Mouse (Mus musculus) liver (tissue): ENCODE data around the gene Cbln4.

ENCODE experiments used
- DNase-seq: peaks from one replicate; pipeline ENCODE4 v3.0.0-alpha.2; 2020; ENCODE audit warnings: mixed read lengths

Cbln4 gene

GRCm38 (mm10) chr2:172043235-172043610 is at the start of gene Cbln4:
Cbln4 (minus strand) TSS chr2:172043466.
- no peak for DNase-seq

DNA sequence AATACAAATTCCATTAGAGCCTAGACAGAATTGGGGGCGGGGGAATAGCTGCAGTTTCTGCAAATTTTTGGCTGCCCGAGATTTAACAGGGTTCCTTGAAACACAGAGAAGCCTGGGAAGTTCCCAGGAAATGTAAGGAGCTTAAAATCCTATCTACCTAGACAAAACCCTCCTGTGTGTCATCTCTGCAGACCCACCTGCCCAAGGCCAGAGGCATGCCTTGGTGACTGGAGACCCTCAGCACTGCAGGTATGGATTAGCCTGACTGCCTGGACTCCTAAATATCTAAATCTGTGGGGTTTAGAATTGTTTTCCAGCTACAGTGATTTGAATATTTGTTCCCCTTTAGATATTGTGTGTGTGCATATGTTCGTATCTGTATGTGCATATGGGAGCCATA is 35.3 kb upstream of the Cbln4 start:
- no peak for DNase-seq

DNA sequence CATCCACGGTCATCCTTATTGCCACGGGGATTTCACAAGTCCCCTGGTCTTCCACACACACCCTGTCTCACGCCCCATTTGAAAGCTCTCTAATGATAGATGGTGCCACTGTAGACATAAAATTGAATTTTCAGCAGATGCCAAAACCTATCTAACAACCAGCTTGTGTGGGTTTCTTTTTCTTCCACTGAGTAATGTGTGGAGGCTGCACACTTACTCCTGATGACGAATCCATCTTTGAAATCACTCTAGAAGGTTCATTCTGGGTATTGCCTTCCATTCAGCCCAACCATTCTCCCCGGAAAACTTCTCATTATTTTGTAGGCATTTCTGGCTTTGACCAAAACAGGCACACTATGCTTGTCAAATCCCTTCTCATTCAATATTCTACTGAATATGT is 33.0 kb upstream of the Cbln4 start:
- no peak for DNase-seq

GRCm38 (mm10) chr2:172062876-172063275 is 19.6 kb upstream of the Cbln4 start:
- no peak for DNase-seq

- DNase-seq = no peak
Measured at GRCm38 (mm10) chr2:172059747-172060146, 16.5 kb upstream of the Cbln4 start.

GRCm38 (mm10) chr2:172058936-172059665 is 15.8 kb upstream of the Cbln4 start:
- DNase-seq = no peak

- no peak for DNase-seq
Measured at GRCm38 (mm10) chr2:172046002-172046401, 2.7 kb upstream of the Cbln4 start.

DNA sequence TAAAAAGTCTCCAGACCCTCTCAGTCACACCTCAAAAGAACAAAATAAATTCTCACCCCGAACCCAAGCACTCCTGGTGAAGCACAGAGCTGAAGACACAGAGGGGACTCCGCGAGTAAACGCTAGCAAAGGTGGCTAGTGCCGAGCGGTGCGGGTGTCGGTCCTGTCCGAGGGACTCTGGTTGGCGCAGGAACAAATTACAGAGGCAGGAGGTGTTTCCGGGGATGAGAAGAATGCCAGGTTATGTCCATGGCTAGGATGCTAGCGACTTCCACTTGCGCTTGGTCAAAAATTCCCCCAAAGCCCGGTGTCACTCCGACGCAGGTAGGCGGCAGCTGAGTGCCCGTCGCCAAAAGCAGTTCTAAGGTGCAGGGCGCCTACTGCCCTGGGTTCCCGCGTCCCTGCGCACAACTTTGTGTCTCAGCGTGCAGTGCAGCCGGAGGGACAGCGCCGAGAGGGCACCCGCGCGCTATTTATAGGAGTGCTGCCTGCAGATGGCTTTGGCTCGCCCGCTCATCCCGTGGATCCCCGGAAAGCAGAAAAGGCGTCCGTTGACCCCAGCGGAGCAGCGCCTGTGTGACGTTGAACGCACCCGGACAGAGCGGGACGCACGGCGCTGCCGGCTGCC is 545 bp downstream of the Cbln4 start:
- no peak for DNase-seq

DNA sequence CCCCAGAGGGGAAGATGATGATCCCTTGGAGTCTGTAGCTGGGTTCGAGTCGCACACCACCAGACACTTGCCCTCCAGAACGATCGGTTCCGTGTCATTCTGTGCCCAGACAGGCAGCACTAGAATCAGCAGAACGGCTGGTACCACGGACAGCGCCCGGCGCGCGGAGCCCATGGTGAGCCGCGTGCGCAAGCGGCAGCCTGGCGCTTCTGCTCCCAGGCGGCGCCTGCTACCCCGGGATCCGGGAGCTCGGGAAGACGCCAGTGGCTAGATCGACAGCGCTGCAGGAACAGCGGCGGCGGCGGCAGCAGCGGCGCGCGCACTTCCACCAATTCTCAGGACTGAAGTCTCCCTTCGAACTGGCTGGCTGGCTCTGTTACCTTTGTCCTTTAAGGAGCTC is 1.1 kb downstream of the Cbln4 start:
- peak; percentile 73 for DNase-seq

GRCm38 (mm10) chr2:172040859-172041258 is 2.4 kb downstream of the Cbln4 start:
- no peak for DNase-seq

DNA sequence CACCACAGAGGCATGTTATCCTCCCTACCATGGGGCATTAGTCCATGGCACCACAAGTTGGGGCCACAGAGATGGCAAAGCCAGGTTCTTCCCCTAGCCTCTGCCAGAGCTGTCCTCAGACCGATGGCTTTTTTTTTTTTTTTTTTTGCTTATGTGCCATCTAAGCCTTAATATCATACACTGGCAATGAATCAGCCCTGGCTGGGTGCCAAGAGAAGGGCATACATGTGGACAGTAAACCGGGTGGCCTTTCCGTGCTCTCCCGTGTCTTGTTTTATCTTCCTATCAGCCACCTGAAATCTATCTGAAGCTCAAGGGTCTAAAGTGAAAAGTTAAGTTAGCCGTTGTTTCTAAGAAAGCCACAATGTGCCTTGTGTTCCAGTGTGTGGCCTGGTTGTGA is 3.7 kb downstream of the Cbln4 start:
- DNase-seq = no peak

DNA sequence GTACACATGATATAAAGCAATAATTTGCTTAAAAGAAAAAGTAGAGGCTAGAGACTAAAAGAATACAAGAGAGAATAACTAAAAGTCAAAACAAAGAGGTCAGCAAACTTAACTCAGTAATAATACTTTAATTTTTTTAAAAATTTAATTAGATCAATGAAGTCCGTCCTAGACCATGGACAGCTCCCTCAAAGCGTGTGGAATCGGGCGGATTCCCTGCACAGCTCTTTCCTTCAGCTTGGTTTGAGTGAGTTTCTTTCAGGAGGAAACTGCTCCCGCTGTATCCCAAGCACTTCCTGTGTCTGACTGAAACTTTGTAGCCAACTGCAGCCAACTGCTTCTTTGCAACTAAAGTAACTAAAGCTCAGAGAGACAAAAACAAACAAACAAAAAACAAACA is 9.0 kb downstream of the Cbln4 start:
- no peak for DNase-seq

DNA sequence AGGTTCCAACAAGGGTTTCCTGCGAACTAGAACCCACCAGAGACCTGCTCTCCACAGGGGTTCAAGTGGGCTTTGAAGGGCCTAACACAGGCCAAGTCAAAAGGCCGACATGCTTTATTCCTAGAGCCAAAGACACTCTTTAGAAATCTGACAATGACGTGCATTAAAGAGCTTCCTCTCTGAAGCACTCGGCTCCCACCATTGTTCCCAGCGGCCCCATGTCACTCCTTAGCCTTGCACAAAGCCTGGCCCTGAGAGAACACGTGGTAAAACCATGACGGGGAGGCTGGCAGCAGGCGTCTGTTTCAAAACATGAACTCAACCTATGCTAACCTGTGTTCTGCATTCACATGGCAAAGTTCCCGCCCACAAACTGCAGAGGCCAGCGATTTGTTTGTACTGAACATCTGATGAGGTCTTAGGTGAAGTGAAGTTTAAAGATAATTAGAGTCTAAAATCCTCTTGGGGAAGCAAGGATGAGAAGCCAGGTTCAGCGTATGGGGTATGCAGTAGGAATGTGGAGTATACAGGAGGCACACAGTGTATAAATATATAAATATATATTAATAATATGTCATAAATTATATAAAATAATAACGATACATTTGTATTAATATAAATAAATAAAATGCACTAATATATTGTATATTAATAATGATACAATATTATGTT is 17.7 kb downstream of the Cbln4 start:
- no peak for DNase-seq

DNA sequence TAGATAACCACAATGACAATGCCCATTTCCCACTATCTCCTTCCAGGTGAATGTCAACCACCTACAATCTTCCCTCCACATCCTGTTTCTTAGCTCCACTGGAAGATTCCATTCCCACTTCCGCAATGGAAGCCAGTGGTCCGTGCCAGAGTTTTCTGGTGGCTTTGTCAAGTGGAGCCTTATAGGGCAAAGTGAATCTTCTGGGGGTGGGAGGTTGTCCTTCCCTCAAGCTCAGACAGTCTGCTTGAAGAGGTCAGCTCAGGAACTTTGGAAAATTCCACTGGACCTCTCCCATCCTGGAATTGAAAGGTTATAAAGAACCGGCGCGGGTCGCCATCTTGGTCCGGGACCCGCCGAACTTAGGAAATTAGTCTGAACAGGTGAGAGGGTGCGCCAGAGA is 36.5 kb downstream of the Cbln4 start:
- no peak for DNase-seq

DNA sequence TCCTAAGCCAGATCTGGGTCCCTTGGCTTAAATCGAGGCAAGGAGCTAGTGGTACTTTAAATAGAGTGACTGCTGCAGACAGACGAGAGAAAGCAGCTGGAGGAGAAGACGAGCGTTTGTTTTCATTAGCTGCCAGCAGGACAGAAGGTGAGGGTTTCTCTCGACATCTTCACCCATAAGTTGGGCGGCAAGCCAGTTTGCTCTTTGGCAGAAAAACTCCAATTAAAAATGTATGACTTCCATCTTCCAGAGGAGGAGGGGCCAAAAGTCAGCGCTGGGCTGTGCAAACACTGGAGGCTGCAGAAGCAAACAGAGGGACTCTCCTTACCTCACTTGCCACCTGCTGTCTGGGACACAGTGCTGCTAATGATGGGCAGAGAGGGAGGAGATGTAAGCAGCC is 37.3 kb downstream of the Cbln4 start:
- DNase-seq = peak; percentile 24

DNA sequence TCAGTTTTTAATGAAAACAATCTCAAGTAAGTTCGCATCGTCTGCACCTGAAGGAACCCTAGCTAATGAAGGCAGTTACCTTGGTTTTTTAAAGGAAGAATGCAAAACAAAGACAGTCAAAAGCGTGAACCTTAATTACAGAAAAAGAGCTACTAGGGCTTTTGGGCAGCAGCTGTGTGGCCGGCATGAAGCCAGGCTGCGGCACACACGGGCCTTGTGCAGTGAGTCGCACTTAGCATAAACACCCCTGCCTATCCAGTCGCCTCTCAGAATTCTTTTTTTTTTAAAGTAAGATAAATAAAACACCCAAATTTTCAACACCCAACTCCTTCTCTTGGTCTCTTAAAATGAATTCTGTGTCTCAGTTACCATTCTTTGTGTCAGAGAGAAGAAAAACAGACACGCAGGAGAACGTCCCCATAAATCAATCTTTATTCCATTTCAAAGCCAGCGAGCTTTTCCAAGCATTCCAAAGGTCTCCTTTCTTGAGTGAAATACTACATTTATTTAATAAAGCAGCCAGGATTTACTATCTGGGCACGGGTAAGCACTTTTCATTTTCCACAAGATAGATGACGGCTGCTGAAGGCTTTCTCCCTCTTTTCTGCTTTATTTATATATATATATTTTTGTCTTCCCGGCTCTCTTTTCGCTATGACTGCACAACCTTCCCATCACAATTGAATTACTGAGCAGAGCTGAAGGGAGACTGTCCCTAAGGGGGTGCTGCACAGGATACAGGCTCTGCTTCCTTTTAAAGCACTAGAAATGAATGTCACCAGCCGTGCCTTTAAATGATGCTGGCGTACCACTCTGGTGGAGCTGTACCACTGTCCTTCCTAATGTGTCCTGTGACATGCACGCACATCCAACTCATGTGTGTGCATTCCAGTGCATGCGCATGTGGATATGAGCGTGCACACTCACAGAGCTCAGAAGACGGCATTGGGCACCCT is 39.0 kb downstream of the Cbln4 start:
- DNase-seq = no peak

DNA sequence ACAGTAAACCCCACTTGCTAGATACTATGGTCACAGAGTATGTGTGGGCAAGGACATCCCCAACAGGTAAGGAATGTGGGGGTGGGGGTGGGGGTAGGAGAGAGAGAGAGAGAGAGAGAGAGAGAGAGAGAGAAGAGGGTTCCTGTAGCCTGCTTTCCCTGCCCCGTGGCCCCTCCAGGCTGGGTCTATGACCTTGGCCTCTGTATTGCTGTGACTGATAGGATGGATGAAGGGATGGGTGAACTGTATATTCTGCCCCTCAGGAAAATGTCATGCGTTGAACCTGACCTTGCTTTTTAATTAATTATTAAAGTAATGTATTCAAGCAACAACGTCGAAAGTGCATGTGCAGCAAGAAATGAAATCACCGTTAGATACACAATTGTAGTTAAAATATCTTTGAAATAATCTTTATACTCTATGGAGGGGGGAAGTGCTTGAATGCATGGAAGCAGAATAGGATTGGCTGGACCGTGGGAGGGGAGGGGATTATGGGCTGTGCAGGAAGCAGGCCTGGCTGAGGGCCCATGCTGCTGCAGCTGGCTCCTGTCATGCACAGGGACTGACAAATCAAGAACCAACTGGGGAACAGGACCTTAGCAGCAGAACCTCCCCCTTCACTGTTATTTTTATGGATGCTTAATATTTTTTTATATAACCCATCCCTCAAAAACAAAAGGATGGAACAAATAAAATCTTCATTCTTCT is 46.1 kb downstream of the Cbln4 start:
- DNase-seq = peak; percentile 26

GRCm38 (mm10) chr2:171994861-171995260 is 48.4 kb downstream of the Cbln4 start:
- DNase-seq = no peak

DNA sequence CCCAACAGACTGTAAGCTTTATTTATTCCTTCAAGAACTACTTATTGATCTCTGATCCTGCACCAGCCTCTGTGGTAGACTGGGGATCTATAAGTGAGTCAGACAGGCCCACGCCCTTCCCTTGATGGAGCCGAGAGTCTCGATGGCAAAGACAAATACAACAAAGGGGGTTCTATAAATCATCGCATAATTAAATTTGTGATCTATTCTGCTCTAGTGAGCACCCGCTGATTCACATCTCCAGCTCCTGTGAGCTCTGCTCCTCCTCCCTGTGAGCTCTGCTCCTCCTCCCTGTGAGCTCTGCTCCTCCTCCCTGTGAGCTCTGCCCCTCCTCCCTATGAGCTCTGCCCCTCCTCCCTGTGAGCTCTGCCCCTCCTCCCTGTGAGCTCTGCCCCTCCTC is 49.0 kb downstream of the Cbln4 start:
- no peak for DNase-seq

DNA sequence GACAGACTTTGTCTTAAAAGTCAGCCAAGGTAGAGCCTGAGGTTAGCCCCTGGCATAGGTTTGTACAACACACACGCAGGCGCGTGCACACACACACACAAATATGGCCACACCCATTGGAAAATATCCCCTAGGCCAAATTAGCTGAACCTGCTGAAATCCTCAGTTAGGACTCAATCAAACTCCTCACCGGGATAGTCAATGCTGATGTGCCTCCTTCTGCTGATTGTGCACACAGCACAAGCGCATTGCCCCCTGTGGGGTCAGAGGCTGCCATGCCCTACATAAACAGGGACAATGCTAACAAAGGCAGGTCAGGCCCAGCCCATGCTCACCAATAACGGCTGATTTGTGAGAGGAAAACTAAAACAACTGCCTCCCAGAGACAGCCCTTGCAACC is 56.6 kb downstream of the Cbln4 start:
- no peak for DNase-seq
